Mouse (Mus musculus) brain, embryonic 14.5 days (tissue): ENCODE data around the gene Ttc30b.

ENCODE experiments used
- CTCF ChIP-seq: fragments of 200-500 bp; IDR thresholded peaks from 2 replicates; pipeline ENCODE4 v1.5.1; 2012; ENCODE audit warnings: inconsistent platforms, mild to moderate bottlenecking, moderate library complexity, borderline replicate concordance; ENCODE audit not compliant: insufficient read depth, insufficient read length; ENCODE audit errors: extremely low read depth
- POLR2A ChIP-seq: fragments of 200-500 bp; IDR thresholded peaks from 2 replicates; pipeline ENCODE4 v1.6.1; 2012; ENCODE audit warnings: mild to moderate bottlenecking, inconsistent platforms, borderline replicate concordance; ENCODE audit not compliant: poor library complexity, insufficient read depth, insufficient read length, severe bottlenecking; ENCODE audit errors: extremely low read depth

- no peak for TF ChIP-seq POLR2A
- TF ChIP-seq CTCF, result no peak
These were observed 36.5 kb downstream of the Ttc30b start for GRCm38 (mm10) chr2:75901869-75902268.
